Mouse (Mus musculus) heart, embryonic 12.5 days (tissue): ENCODE measurements around the gene Pank3. TPM values are rescaled to one million over a fixed set of nuclear protein-coding genes. Genes with fewer than 3 reads are reported as not detected.
"Not testable (repeated sequence)": the region's sequence is repeated elsewhere in the genome, so short reads cannot be mapped to it uniquely, and the experiment has no call there.

Experiments
- ATAC-seq: fragments of 200-750 bp; cut with Nextera tagmentation; 2 replicates; pipeline ENCODE4 v1.8.0; 2017; ENCODE audit warnings: moderate TSS enrichment, moderate library complexity; ENCODE audit not compliant: insufficient number of reproducible peaks, low FRiP score
- H3K27ac ChIP-seq: fragments of 300-500 bp; sonication (generic); 2 replicates; pipeline ENCODE4 v1.5.1; 2016; ENCODE audit warnings: mild to moderate bottlenecking, moderate library complexity; ENCODE audit not compliant: poor library complexity, severe bottlenecking
- H3K27me3 ChIP-seq: fragments of 300-500 bp; sonication (generic); replicated peaks from 2 replicates; pipeline ENCODE4 v1.6.1; 2016; ENCODE audit warnings: mild to moderate bottlenecking, moderate library complexity
- H3K36me3 ChIP-seq: fragments of 300-500 bp; sonication (generic); 2 replicates; pipeline ENCODE4 v1.6.1; 2016; ENCODE audit warnings: mild to moderate bottlenecking, moderate library complexity
- H3K4me1 ChIP-seq: fragments of 300-500 bp; sonication (generic); replicated peaks from 2 replicates; pipeline ENCODE4 v1.6.1; 2016; ENCODE audit warnings: mild to moderate bottlenecking
- H3K4me2 ChIP-seq: fragments of 300-500 bp; sonication (generic); 2 replicates; pipeline ENCODE4 v1.6.1; 2016; ENCODE audit warnings: mild to moderate bottlenecking, moderate library complexity
- H3K4me3 ChIP-seq: fragments of 300-500 bp; sonication (generic); 2 replicates; pipeline ENCODE4 v1.5.1; 2016; ENCODE audit warnings: mild to moderate bottlenecking
- H3K9ac ChIP-seq: fragments of 300-500 bp; sonication (generic); 2 replicates; pipeline ENCODE4 v1.6.1; 2016; ENCODE audit warnings: mild to moderate bottlenecking, moderate library complexity
- H3K9me3 ChIP-seq: fragments of 300-500 bp; sonication (generic); replicated peaks from 2 replicates; pipeline ENCODE4 v1.6.1; 2016; ENCODE audit warnings: mild to moderate bottlenecking, moderate library complexity
- WGBS: fragments of 180-500 bp; shearing (Covaris S2); methylation state at CpG from one replicate; pipeline ENCODE4 v1.1.7; 2016; 5-methylcytosine and 5-hydroxymethylcytosine counted together
- polyA plus RNA-seq: library from polyadenylated mRNA; unstranded; fragments of >200 nt; fragmentation: Nextera tagmentation; extraction: Ambion mirVana; gene quantifications from 2 replicates; pipeline ENCODE4 v1.2.1, GENCODE M21; 2016

Pank3 gene
- polyA plus RNA-seq, 1 experiment from 2014 or later = 15.0 TPM

DNA sequence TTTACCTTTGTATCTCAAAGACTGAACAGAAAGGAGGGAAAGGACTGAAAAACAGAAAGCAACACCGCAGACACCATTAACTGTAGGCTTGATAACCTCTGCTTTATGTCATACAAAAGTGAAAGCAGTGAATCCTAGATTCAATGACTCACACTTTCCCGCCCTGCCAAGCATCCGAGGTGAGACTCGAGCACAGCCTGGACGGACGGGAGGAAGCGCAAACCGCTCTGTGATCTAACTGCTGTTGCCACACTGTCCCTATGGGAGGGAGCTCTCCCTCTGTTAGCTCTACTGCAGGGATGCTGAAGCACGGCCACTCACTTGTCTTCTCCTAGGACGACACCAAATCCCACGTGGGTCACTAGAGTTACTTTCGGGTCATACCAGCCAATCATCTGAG lies 47.0 kb downstream of the Pank3 start:
- H3K9me3 ChIP-seq = no peaks in the 10 kb centered on the region
- WGBS = 84% methylated on average over 12 of the region's 12 CpGs
- no peak overlapping the region for H3K4me2 ChIP-seq
- H3K27ac ChIP-seq = no peak overlapping the region
- no peak overlapping the region for H3K4me3 ChIP-seq
- H3K9ac ChIP-seq = no peak overlapping the region
- peaks cover 89% of the 10 kb centered on the region for H3K36me3 ChIP-seq
- no peaks in the 10 kb centered on the region for H3K27me3 ChIP-seq
- H3K4me1 ChIP-seq = no peaks in the 10 kb centered on the region
- no peak for ATAC-seq

DNA sequence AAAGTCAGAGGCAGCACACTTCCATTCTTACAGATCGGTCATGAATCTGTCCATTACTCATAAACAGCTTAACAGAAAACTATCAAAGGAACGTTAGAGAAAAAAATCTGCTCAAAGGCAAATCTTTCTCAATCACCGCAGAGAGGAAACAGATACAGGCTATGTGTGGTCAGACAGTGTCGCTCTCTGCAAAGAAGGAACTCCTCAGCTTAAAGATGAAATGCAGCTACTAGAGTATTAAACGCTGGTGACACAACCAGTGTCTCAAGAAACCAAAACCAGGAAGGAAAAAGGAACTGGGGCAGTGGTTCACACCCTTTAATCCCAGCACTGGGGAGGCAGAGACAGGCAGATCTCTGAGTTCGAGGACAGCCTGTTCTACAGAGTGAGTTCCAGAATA lies 58.4 kb downstream of the Pank3 start:
- 87% methylated on average over 6 of the region's 6 CpGs for WGBS
- Histone ChIP-seq H3K27me3 (no peaks in the 10 kb centered on the region), H3K4me1 (peaks cover 5% of the 10 kb centered on the region; the same call in 1 of the 2 replicates), H3K27ac (no peak overlapping the region), H3K36me3 (peaks cover 80% of the 10 kb centered on the region), H3K9me3 (no peaks in the 10 kb centered on the region), H3K4me3 (no peak overlapping the region), H3K9ac (no peak overlapping the region), H3K4me2 (no peak overlapping the region)
- no peak for ATAC-seq

DNA sequence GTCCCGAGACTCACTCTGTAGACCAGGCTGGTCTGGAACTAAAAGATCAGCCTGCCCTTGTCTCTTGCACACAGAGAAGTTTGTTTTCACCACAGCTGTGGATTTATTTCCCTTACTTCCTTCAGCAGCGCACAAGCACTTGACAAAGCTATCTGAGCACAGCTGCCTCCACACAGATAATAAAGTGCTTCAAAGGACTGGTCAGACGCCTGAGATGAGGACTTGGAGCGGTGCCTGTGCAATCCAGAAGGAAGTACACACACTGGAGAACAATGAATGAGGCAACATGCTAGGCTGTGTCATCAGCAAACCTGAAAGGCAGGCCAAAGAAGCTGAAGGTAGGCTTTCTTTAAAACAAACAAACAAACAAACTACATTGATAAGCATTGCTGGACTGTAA lies 62.9 kb downstream of the Pank3 start:
- Histone ChIP-seq H3K4me3 (no peak overlapping the region), H3K27ac (no peak overlapping the region), H3K4me2 (no peak overlapping the region), H3K9ac (no peak overlapping the region), H3K9me3 (no peaks in the 10 kb centered on the region), H3K36me3 (peaks cover 42% of the 10 kb centered on the region), H3K27me3 (no peaks in the 10 kb centered on the region), H3K4me1 (peaks cover 12% of the 10 kb centered on the region)
- no peak for ATAC-seq
- 38% methylated on average over 4 of the region's 4 CpGs for WGBS

DNA sequence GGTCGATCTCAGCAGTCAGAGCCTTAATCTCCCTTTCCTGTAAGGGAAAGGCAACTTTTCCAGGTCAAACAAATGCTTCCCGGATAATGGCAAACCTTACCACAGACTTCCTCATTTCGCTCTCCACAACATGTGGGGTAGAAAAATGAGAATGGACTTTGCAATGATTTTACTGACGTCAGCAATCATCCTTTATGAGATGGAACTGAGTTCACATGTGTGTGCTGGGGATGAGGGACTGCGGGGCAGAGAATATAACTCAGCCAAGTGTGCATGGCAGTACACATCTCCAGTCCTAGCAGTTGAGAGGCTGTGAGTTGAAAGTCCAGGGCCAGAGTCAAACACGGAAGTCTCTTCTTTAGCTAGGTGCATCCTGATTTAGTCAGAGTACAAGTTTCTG lies 64.0 kb downstream of the Pank3 start:
- WGBS = 79% methylated on average over 6 of the region's 6 CpGs
- ATAC-seq = no peak
- Histone ChIP-seq H3K9me3 (no peaks in the 10 kb centered on the region), H3K36me3 (peaks cover 31% of the 10 kb centered on the region), H3K9ac (peak overlapping the region; percentile 83), H3K4me3 (peak overlapping the region; percentile 81), H3K4me1 (peaks cover 17% of the 10 kb centered on the region), H3K27me3 (no peaks in the 10 kb centered on the region), H3K4me2 (peak overlapping the region; percentile 70), H3K27ac (no peak overlapping the region)

- Histone ChIP-seq H3K27me3 (no peaks in the 10 kb centered on the region), H3K4me2 (peak within 1 kb of the TSS; percentile 70), H3K27ac (peak within 1 kb of the TSS; percentile 20; the same call in 1 of the 2 replicates), H3K36me3 (peaks cover 22% of the 10 kb centered on the region), H3K4me1 (peaks cover 17% of the 10 kb centered on the region), H3K9ac (peak within 1 kb of the TSS; percentile 83), H3K4me3 (peak within 1 kb of the TSS; percentile 81), H3K9me3 (no peaks in the 10 kb centered on the region)
- WGBS = 2% methylated on average over 46 of the region's 46 CpGs
- peak; percentile 84 for ATAC-seq
Measured at GRCm38 (mm10) chr11:35834022-35834760, 64.9 kb downstream of the Pank3 start, which contains the start of gene Rars. Rars (minus strand) TSS chr11:35834506.

DNA sequence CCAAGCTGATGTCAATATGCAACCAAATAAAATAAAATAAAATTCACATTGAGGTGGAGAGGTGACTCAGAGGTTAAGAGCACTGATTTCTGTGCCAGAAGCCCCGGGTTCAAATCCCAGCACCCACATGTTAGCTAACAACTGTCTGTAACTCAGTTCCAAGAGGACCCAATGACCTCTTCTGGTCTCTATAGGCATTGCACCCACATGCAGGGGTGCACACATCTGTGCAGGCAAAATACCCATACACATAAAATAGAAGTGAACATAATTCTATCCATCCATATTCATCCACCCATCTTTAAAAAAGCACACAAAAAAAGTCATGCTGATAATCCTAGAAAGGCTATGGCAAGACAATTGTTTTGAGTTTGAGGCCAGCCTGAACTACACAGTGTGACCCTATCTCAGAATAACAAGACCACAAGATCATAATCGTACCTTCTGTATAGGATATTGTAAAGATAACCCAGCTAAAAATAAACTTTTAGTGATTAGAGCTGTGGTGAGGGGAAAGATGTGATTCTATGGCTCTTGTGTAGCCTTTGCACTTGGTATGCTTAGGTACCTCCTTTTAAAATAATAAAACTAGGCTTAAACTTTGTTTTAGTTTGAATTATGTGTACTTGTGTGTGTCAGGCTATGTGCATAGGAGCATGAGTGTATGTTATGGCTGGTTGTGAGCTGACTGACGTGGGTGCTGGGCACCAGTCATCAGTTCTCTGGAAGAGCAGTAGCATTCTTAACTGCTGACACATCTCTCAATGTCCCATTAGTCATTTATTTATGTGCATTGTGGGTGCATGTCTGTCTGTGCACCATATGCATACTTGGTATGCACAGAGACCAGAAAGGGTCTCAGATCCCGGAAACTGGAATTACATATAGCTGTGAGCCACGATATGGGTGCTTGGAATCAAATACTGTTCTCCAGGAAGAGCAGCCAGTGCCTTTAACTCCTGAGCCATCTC lies 68.2 kb downstream of the Pank3 start:
- Histone ChIP-seq H3K9me3 (no peaks in the 10 kb centered on the region), H3K4me2 (peak overlapping the region; percentile 72), H3K9ac (no peak overlapping the region), H3K4me1 (peaks cover 13% of the 10 kb centered on the region), H3K27ac (peak overlapping the region; percentile 36; the same call in 1 of the 2 replicates), H3K4me3 (peak overlapping the region; percentile 44; the same call in 1 of the 2 replicates), H3K27me3 (no peaks in the 10 kb centered on the region), H3K36me3 (peaks cover 3% of the 10 kb centered on the region)
- no peak for ATAC-seq
- WGBS = 64% methylated on average over 5 of the region's 5 CpGs

DNA sequence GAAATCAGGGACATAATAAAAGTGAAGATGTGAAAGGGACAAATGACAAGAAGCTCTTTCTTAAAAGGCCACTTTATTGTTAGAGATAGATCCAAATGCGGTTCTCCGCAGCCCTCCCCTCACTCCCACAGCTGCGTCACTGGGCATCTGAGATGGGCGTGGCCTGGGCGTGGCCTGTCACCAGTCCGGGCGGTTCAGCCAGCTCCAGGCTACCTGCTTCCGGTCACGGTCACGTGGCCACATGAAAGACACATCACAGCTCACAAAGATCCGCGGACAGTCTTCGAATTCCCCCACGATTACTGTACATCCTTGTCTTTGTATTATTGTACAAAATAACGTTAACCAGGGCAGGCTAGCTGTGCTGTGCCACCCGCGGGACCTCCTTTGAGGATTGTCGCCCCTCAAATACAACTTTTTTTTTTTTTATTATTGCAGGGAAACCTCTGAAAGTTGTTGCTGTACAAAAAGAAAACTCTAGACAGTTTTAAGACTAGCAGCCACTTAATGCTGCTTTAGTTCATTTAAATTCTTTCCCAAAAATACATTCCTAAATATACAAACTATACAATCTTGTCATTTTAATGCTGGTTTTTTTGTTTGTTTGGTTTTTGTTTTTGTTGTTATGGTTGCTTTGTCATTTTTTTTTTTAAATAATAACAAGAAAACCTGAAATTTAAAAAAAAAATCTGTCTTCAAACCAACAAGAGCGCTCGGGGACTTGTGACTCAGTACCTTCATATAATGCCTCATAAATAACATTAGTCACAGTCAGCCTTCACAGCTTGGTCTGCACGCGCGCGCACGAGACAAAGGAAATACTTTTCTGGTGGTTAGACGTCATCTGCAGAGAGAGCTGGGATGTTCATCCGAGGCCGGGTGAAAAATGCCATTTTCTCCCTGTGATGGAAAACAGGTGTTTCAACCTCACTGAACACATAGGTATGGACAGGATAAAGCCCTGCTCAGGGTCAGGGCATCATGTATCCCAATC lies 69.4 kb downstream of the Pank3 start:
- Histone ChIP-seq H3K4me1 (peaks cover 6% of the 10 kb centered on the region), H3K36me3 (peaks cover 3% of the 10 kb centered on the region), H3K4me2 (peak overlapping the region; percentile 72), H3K27me3 (no peaks in the 10 kb centered on the region), H3K9ac (no peak overlapping the region), H3K27ac (no peak overlapping the region), H3K9me3 (no peaks in the 10 kb centered on the region), H3K4me3 (peak overlapping the region; percentile 44)
- 29% methylated on average over 28 of the region's 28 CpGs for WGBS
- ATAC-seq = peak; percentile 92

GRCm38 (mm10) chr11:35840282-35840681 lies 71.0 kb downstream of the Pank3 start:
- Histone ChIP-seq H3K4me2 (no peak overlapping the region), H3K27me3 (no peaks in the 10 kb centered on the region), H3K27ac (no peak overlapping the region), H3K9ac (no peak overlapping the region), H3K4me3 (no peak overlapping the region), H3K4me1 (peaks cover 5% of the 10 kb centered on the region; the same call in 1 of the 2 replicates), H3K36me3 (peaks cover 3% of the 10 kb centered on the region), H3K9me3 (no peaks in the 10 kb centered on the region)
- no peak for ATAC-seq
- WGBS = 75% methylated on average over 7 of the region's 7 CpGs

DNA sequence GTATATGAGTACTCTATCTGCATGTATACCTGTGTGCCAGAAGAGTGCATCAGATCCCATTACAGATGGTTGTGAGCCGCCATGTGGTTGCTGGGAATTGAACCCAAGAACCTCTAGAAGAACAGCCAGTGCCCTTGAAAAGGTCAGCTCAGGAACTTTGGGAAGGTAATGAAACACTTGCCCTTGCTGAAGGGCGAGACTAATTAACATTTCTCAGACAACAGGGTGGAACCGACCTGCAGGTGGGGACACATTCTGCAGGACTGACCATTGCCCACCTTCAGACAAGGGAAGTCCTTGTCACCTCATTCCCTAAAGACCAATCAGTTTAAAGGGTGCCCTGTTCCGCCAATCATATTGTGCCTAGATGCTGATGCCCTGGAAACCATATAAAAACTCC lies 71.5 kb downstream of the Pank3 start:
- H3K4me2 ChIP-seq, H3K36me3 ChIP-seq, H3K27me3 ChIP-seq, H3K9me3 ChIP-seq, ATAC-seq, H3K27ac ChIP-seq, H3K4me3 ChIP-seq, H3K4me1 ChIP-seq, H3K9ac ChIP-seq: not testable (repeated sequence)
- 87% methylated on average over 4 of the region's 4 CpGs for WGBS
